Mouse (Mus musculus) gastrocnemius, adult 18-20 months (tissue): ENCODE data around the gene Cab39l. TPM values are rescaled to one million over a fixed set of nuclear protein-coding genes. Genes with fewer than 3 reads are reported as not detected.
A peak's percentile ranks its signal among the peaks of the same experiment; 100 is the strongest.

Experiments used
- DNase-seq: peaks from one replicate; pipeline ENCODE4 v3.0.0; 2021; ENCODE audit warnings: low spot score
- total RNA-seq, 2 experiments: library from RNA; stranded (reverse); gene quantifications; 2 replicates each; pipeline ENCODE4 v1.2.3; 2021

The Cab39l gene
- total RNA-seq, 2 experiments from 2014 or later = 22.5 to 23.6 TPM

DNA sequence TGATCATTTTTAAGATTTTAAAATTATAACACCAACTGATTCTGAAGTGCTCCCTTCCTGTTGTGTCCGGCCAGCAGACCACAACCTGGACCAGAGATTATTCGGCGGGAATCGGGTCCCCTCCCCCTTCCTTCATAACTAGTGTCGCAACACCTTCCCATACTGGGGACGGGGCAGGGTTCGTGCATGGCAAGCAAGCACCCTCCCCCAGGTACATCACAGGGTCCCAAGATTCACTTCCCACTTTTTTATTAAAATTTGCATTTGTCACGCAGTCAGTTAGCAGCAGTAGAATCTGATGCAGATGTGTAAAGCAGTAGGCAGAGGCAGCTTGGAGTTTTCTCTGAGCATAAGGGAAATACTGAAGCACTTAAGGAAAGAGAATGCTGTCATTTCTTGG is 64.1 kb downstream of the Cab39l start:
- no peak for DNase-seq

DNA sequence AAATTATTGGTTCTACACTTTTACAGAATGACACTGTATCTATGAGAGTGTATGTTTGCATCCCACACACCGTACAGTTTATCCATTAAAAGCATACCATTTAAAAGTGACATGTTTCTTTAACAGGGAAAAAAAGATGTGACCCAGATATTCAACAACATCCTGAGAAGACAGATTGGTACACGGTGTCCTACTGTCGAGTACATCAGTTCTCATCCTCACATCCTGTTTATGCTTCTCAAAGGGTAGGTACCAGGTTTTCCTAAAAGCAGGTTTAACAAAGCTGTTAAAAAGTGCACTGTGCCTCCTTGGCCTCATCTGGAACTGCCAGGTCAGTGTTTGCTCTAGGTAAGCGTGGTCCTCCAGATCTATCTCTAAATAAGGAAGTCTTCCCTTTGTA is 65.4 kb downstream of the Cab39l start:
- no peak for DNase-seq

DNA sequence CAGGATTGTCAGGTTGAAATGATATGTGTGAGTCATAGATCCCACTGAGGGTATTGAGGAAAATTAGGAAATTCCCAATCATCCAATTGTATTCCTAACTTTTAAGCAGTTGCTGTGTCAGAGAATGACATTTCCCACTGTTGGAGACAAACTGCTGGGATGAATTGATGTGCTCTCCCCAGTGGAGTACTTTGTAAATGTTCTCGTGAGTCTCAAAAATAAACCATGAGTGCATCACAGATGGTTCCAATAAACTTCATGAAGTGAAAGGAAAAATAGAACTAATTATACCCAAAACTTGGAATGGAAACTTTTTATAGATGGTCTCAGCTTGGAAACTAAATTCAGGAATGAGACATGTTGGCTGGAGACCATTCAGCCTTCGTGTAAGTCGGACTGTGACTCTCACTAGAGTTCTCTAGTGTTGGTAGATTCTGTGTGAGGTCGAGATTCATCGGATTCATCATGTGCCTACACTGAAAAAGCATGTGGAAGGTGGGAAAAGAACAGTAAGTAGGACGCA is 73.2 kb downstream of the Cab39l start:
- no peak for DNase-seq

DNA sequence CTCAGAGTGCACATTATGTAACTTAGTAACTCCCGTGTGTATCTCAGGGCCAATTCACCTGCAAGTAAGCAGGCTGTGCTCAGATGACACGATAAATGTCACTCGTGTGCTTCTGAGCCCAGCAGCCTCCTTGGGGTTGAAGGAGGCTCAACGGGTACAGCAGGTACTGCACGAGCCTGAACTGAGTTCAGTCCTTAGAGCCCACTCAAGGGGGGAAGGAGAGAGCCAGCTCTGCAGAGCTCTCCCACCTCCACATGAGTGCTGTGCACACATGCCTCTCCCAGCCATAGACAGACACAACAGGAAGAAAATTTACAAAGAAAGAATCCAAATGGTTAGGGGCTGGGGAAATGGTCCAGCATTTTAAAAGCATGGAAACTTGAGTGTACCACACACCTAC is 85.1 kb downstream of the Cab39l start:
- no peak for DNase-seq

DNA sequence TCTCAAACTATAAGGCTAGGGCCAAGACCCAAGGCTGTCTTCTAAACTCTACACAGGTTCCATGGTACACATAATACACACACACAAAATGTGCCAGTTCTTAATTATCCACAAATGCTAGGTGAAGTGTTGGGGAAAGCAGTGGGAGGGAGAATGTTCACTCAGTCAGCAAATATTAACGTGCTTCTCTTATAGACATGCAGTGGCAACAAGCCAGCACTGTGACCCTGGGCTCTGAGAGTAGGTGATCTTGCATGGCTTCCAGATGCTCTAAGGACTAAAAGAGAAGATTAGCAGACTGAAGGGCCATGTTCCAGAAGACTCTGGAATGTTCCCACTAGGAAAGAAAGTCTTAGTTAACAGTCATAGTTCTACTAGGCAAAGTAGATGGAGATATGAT is 90.0 kb downstream of the Cab39l start:
- no peak for DNase-seq

DNA sequence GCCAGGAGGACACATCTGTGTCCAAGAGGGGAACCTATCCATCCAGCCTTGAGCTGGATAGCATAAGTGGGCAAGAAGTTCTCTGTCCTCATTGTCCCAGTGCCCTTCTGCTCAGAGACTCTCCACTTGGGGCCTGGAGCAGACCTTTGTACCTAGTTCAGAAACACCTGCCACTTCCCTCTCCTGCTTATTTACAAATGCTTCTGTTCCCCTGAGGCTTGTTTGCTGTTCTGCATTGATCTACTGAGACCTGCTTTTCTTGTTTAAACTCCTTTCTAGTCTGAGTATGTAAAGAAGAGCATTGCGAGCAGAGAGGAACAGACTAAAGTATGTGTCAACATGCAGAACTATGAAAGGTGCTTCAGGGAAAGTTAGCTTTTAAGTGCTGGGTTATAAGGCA is 92.2 kb downstream of the Cab39l start:
- DNase-seq = no peak

DNA sequence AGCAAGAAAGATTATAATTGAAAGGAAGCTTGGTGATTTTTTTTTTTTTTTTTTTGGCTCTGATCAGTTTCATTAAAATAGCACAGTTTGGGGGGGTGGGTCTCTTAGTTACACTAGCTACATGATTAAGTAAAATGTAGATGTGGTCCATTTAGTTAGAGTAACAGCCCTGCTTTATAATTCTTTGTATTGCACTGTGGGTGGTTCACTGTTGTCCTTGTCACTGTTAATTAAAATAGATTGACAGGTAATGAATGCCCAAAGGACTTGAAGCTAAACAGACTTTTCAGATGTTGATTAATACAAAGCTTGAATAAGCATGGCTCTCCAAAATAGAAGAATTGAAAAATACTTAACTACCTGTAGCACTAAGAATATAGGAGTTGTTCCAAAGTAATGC is 93.1 kb downstream of the Cab39l start:
- no peak for DNase-seq

DNA sequence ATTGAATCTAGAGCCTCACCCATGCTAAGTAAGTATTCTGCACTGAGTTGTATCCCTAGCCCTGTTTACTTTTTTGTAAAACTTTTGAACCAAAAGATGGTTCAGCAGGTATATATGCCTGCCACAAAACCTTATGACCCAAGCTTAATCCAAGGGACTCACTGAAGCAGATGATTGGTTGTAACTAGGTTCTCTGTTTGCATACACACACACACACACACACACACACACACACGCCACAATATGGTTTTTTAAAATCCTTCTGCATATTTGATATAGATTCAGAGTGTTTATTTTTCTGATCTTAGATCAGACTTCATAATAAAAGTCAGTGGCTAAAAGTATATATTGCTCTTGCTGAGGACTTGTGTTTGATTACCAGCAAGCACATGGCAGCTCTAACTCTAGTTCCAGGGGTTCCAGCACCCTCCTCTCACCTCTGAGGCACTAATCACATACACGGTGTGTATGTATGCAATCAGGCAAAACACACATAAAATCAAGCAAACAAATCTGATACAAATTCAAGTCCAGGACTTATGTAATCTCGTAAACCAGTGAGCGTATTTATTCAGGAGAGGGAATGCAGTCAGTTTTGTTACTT is 97.2 kb downstream of the Cab39l start:
- DNase-seq = no peak

DNA sequence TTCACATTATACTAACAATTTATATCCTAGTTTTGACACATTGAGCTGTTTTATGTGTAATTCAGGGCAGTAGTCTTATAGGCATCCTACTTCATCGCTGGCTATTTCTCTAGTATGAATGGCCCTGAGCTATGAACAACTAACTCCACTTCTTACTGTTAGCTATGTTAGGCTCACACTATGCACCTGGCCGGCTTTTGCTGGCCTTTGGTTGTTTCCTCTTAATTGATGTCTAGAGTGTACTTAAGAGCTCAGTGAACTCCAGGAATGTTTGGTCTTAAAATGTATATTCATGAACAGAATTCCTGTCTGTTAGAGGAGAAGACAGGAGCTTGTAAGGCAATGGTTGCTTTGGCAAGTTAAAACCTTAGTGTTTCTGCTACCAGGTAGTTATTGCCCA is 99.5 kb downstream of the Cab39l start:
- no peak for DNase-seq

DNA sequence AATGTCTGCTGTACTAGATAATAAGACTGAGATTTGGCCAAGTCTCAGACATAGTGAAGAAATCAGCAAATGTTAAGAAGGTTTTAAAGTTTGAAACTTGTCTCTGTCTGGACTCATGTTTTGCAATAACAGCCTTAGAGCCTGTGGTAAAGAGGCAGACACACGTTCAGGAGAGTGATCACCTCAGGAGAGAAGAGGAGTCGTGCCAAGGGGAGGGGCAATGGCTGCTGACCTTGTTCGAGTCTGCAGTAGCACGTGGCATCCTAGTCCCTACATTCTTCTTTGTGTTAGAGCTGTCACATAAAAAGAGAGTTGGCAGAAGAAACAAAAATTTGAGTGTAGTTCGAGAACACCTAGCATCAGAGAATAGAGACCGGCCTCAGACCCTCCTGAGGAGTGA is 100.0 kb downstream of the Cab39l start:
- DNase-seq = no peak

DNA sequence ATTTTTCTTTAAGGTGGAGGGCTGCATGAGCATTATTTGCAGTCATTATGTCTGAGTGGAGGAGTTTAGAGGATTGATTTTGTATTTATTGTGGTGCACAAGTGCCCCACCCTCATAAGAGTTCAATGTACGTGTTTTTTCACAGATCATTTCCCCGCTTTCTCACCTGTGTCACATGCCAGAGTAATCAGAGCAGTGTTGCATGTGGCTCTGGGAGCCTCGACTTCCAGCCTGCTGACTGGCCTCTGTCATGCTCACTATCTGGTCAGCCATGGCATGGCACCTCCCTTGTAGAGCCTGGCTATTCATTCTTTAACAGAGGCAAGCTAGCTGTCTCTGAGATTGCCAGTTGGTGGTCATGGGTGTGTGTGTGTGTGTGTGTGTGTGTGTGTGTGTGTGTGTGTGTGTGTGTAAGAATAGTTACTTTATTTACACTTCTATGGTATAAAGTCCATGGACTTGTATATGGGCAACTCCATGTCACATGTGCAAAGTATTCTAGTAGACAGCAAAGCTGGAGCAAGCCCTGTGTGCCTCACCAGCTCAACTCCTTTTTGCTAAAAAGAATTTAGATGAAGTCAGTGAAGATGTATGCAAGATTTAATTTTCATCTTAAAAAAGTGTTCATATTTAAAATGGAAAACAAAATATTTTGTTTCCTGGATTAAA is 102.5 kb downstream of the Cab39l start:
- no peak for DNase-seq

DNA sequence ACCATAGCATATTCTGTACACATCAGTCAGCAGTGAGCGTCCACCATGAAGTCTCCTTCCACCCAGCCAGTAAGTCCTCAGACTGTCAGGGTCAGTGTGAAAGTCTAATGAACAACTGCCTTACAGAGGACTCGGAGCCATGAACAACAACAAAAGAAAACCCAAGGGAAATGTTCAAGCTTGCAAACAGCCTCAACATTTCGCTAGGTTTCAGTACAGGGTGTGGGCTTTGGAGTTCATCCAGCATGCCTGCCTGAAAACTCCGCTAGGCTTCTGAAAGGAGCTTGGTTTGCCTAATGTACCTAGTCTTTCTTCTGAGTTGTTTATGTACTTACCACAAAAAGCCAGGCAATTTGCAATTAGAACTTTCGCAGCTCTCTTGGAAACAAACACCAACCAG is 103.2 kb downstream of the Cab39l start:
- peak; percentile 39 for DNase-seq

DNA sequence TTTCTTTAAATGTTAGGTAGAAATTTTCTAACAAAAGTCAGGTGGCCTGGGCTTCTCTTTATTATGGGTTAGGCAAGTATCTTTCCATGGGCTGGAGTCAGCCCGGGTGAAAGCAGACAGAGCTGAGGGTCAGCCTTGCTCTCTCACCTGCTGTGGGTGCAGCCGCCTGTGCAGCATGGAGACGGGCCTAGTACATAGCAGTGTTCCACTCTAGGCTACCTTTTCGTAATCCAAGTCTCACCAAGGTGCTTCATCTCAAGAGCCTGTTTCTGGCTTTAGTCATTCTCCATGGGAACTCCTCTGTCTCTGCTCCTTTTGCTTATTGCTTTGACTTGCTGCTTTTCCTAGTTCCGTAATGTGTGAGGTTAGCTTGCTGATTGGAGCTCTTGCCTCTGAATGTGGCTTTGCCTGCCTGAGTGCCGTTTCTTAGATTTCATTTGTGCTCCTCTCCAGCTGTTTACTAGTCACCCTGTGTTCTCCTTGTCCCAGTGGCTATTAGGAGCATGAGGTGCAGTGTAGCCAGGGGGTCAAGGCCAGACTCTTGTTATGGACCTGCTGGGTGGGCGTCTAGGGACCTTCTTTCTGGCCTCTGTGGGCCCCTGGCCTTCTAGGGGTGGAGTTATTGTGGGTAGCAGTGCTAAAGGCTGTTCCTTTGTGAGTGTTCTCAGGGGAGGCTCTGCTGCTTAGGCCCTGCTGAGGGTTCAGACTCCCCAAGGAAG is 105.5 kb downstream of the Cab39l start:
- no peak for DNase-seq

DNA sequence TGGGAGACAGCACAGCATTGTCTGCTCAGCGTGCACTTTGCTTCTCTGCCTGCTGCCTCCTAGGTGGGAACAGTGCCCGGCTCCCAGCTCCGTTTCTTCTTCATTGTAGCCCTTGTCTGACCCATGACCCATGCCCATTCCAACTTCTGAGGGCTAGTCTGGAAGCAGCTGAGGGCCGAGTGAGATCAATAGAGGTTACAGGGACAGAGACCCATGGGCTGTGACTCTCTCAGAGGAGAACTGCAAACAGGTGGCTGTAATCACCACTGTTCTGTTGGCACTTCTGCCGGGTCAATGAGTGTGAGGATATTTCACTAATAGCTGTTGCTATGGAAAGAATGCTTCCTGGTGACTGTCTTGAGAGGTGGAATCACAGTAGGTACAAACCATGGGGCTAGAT is 106.8 kb downstream of the Cab39l start:
- no peak for DNase-seq

DNA sequence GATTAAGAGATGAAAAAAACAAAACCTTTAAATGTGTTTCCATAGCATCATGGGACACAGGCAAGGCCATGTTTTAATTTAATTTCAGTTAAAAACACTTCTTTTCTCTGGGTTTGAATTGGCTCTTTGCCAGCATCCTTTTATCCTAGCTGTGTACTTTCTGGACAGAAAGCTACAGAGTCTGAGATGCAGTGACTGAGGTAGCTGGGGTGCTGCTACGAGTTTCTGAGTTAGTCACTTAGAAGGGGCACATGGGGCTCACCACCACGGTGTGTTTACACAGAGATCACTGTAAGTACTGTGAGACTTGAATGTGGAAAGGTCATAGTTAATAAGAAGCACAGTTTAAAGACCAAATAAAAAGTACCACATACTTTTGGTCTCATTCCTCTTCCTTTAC is 107.8 kb downstream of the Cab39l start:
- DNase-seq = no peak

DNA sequence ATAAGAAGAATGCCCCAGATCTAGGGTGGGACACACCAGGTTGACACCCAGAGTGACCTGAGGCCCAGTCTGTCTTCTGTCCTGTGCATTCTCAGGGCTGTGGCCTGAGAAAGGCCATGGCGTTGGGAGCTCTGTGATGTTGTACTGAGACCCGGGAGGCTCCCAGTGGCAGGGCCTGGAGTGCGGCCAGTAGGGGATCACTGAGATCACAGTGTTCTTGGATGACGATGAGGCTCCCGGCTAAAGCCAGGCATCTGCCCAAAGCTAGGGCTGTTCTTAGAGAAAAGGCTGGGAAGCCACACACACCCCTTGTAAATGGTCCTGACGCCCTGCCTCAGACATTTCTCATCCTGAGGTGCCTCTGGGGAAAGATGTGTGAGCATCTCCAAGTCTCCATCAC is 108.3 kb downstream of the Cab39l start:
- peak; percentile 92 for DNase-seq

DNA sequence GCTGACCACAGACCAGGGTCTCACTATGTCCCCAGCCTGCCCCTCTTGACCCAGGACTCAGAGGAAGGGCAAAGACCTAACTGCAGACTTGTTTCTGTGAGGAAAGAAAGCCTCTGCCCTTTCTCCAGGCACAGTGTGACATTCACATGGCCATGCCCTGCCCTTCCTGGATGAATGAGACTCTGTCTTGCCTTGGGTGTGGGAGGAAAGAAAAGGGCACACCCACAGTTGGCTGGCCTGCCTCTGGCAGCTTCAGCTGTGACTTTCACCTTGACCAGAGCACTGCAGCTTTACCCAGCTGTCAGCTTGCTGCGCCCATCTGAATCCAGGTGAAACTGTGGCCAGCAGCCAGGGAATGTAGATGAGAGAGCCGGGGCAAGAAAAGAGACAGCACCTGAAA is 110.1 kb downstream of the Cab39l start:
- DNase-seq = no peak

DNA sequence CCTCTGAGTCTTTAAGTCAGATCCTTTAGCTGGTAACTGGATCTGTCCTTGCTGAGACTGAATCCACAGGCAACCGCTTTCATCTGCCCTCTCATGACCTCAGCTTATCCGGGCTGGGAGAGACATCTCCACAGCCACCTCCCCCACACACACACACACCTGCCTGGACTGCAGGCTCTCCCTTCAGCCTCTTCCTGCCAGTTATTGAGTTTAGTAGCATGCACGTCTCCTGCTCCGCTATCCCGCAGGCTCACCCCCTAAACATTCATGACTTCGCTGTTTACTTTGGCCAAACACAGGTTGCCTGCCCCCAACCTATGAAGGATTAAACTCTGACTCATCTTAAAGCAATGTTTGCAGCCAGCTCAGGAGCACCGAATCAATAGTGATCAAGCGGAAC is 111.2 kb downstream of the Cab39l start:
- DNase-seq = no peak

DNA sequence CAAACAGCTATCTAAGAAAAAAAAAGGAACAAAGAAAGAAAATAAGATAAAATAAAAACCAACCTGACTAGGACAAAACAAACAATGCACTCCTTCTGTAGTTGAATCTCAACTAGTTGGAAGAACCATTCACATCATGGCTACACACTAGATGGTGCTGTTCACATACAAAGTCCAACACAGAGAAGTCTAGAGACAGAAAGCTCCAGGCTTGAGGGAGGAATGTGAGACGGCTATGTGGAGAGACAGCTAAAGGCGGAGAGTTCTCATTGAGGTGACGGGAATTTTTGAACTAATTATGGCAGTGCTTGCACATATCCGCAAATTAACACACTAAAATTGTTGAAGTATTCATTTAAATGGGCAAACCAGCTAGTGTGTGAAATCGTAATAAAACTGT is 113.3 kb downstream of the Cab39l start:
- no peak for DNase-seq

DNA sequence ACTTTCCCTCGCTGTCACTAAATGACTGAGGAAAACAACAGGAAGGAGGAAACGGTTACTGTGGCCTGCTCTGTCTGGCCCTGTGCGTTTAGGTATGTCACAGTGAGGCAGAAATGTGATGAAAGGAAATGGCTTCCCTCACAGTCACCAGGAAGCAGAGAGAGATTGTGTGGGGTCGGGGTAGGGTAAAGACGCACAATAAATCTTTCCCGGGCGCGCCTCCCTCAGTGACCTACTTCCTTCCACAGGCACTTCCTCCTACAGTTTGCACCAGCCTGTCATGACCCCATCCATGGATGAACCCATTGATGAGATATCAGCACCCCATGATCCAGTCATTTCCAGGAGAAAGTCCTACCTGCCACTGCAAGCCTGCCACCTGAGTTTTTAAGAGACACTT is 114.2 kb downstream of the Cab39l start:
- no peak for DNase-seq

DNA sequence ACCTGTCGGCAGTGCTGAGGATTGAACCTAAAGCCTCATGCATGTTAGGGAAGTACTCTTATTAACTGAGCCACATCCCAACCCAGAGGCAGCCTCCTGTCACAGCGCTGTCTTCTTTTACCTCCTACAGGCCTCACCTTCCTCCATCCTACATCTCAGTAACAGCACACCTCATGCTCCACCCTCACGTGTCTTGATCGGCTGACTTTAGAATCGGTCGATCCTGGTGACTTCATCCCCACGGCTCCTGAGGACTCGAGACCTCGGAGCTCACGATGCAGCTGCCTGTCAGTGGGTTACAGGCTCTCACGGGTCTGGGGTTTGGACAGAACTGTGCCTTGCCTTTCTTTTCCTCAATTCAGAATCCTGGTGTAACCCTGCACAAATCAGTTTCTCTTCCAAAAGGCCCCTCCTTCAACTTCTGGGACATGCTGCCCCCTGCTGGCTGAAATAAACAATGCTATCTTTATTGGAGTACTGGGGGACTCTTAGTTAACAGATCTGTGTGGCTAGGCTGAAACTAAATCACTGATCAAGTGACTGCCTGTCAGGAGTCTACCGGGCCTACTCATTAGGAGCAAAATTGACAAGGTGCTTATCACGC is 115.3 kb downstream of the Cab39l start:
- peak; percentile 86 for DNase-seq

DNA sequence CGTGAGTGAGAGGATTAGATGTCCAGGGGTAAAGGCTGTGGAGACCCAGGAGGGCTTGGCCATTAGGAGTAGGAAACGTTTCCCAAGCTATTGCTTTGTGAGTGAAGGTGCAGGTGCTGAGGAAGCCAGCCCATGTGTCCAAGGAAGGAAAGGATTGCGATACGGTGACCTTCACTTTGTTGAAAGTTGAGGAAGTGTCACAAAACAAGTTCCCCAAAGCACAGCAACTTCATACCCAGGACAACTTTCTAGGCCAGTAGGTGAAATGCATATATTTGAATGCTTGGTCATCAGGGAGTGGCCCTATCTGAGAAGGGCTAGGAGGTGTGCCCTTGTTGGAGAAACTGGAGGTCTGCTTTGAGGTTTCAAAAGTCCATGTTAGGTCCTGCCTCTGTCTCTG is 116.3 kb downstream of the Cab39l start:
- DNase-seq = no peak
